Mouse (Mus musculus) myocyte (in vitro differentiated cells): ENCODE data around the gene Pcgf3.

ENCODE experiments used
- CEBPB ChIP-seq: IDR thresholded peaks from 2 replicates; pipeline ENCODE4 v1.6.1; 2011; ENCODE audit warnings: mild to moderate bottlenecking, moderate library complexity; ENCODE audit not compliant: poor library complexity, insufficient read depth, severe bottlenecking
- E2F4 ChIP-seq: IDR thresholded peaks from one replicate; pipeline ENCODE4 v1.6.1; 2011; ENCODE audit warnings: mild to moderate bottlenecking, control low read depth, moderate library complexity; ENCODE audit not compliant: insufficient read depth
- MAX ChIP-seq: IDR thresholded peaks from one replicate; pipeline ENCODE4 v1.6.1; 2011; ENCODE audit warnings: low read depth, mild to moderate bottlenecking, control low read depth
- MYOD1 ChIP-seq, 3 experiments: IDR thresholded peaks; one replicate each; pipeline ENCODE4 v1.6.1; 2011; ENCODE audit warnings: control low read depth in 2 of 3, low read depth in 2 of 3, mild to moderate bottlenecking in 2 of 3, moderate library complexity in 1 of 3; ENCODE audit not compliant: insufficient read length in 2 of 3, control insufficient read depth in 1 of 3
- MYOG ChIP-seq, 3 experiments: IDR thresholded peaks; one replicate each; pipeline ENCODE4 v1.6.1; 2011; ENCODE audit warnings: control low read depth in 2 of 3, low read depth in 2 of 3, mild to moderate bottlenecking in 2 of 3; ENCODE audit not compliant: insufficient read length in 2 of 3, control insufficient read depth in 1 of 3, insufficient read depth in 1 of 3
- POLR2A ChIP-seq: IDR thresholded peaks from one replicate; pipeline ENCODE4 v1.6.1; 2011; ENCODE audit warnings: low read depth, mild to moderate bottlenecking, control low read depth, moderate library complexity; ENCODE audit not compliant: insufficient read length
- POLR2AphosphoS2 ChIP-seq: IDR thresholded peaks from one replicate; pipeline ENCODE4 v1.6.1; 2011; ENCODE audit warnings: low read depth, control low read depth; ENCODE audit not compliant: insufficient read length
- REST ChIP-seq: IDR thresholded peaks from one replicate; pipeline ENCODE4 v1.6.1; 2011; ENCODE audit warnings: mild to moderate bottlenecking, control low read depth, moderate library complexity; ENCODE audit not compliant: insufficient read depth, insufficient read length
- TCF12 ChIP-seq: IDR thresholded peaks from one replicate; pipeline ENCODE4 v1.6.1; 2011; ENCODE audit warnings: mild to moderate bottlenecking, control low read depth; ENCODE audit not compliant: poor library complexity, insufficient read depth, severe bottlenecking
- USF1 ChIP-seq: IDR thresholded peaks from one replicate; pipeline ENCODE4 v1.6.1; 2011; ENCODE audit warnings: low read depth, mild to moderate bottlenecking, control low read depth, moderate library complexity

DNA sequence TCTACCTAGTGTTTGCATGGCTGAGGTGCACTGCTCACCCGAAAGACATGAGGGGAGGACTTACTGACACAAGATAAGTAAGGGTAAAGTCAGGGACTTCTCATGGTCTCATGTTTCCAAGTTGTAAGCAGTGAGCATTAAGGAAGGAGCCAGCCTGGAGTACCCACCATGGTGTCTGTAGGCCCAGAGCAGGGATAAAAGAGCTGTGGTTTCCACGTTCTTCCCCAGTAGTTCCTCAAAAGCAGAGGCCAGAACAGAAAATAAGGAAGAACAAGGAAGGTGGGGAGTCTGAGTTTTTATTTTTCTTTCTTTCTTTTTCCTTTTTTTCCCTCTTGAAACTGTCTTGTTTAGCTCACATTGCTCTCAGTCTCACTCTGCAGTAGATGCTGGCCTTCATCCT lies 46.3 kb upstream of the Pcgf3 start:
- TF ChIP-seq TCF12 (no peak), POLR2A (no peak), E2F4 (no peak), REST (no peak), USF1 (no peak), MAX (no peak), POLR2AphosphoS2 (no peak), MYOG (IDR thresholded peaks at IDR 0.05; ENCODE audit: control insufficient read depth in 1 of 3, insufficient read depth in 1 of 3, insufficient read length in 2 of 3, low read depth in 2 of 3) (no peak), CEBPB (no peak), MYOD1 (IDR thresholded peaks at IDR 0.05; ENCODE audit: control insufficient read depth in 1 of 3, insufficient read length in 2 of 3, low read depth in 2 of 3) (no peak)
